Mouse (Mus musculus) forebrain, embryonic 14.5 days (tissue): ENCODE measurements around the gene Lmo1. TPM values are rescaled to one million over a fixed set of nuclear protein-coding genes. Genes with fewer than 3 reads are reported as not detected.
A peak's percentile ranks its signal among the peaks of the same experiment; 100 is the strongest.
"Not testable (repeated sequence)": the region's sequence is repeated elsewhere in the genome, so short reads cannot be mapped to it uniquely, and the experiment has no call there.

ENCODE experiments used
- ATAC-seq: fragments of 200-750 bp; cut with Nextera tagmentation; 2 replicates; pipeline ENCODE4 v1.8.0; 2017; ENCODE audit warnings: mild to moderate bottlenecking, moderate library complexity
- DNase-seq: peaks from one replicate; pipeline ENCODE4 v3.0.0-alpha.2; 2015; ENCODE audit warnings: low spot score
- H3K27ac ChIP-seq: fragments of 300-500 bp; sonication (generic); 2 replicates; pipeline ENCODE4 v1.5.1; 2014; ENCODE audit warnings: low read depth, mild to moderate bottlenecking, control low read depth, low read length, moderate library complexity
- H3K27me3 ChIP-seq: fragments of 300-500 bp; sonication (generic); replicated peaks from 2 replicates; pipeline ENCODE4 v1.6.1; 2014; ENCODE audit warnings: low read length, control low read depth, mixed read lengths; ENCODE audit not compliant: control insufficient read depth, insufficient read depth
- H3K36me3 ChIP-seq: fragments of 300-500 bp; sonication (generic); 2 replicates; pipeline ENCODE4 v1.6.1; 2014; ENCODE audit warnings: low read length, control low read depth; ENCODE audit not compliant: control insufficient read depth, insufficient read depth
- H3K4me1 ChIP-seq: fragments of 300-500 bp; sonication (generic); 2 replicates; pipeline ENCODE4 v1.6.1; 2014; ENCODE audit warnings: antibody characterized with exemption, low read length, control low read depth; ENCODE audit not compliant: control insufficient read depth, insufficient read depth
- H3K4me2 ChIP-seq: fragments of 300-500 bp; sonication (generic); 2 replicates; pipeline ENCODE4 v1.6.1; 2014; ENCODE audit warnings: mild to moderate bottlenecking, control low read depth, low read length
- H3K4me3 ChIP-seq: fragments of 300-500 bp; sonication (generic); 2 replicates; pipeline ENCODE4 v1.5.1; 2014; ENCODE audit warnings: low read depth, low read length, control low read depth
- H3K9ac ChIP-seq: fragments of 300-500 bp; sonication (generic); 2 replicates; pipeline ENCODE4 v1.6.1; 2014; ENCODE audit warnings: mild to moderate bottlenecking, low read length, control low read depth, moderate library complexity
- H3K9me3 ChIP-seq: fragments of 300-500 bp; sonication (generic); replicated peaks from 2 replicates; pipeline ENCODE4 v1.6.1; 2016; ENCODE audit warnings: low read length, control low read depth, mixed read lengths; ENCODE audit not compliant: control insufficient read depth
- WGBS: fragments of 180-500 bp; shearing (Covaris S2); extraction: QIAGEN DNeasy Blood & Tissue Kit; methylation state at CpG from one replicate; pipeline ENCODE4 v1.1.7; 2014; 5-methylcytosine and 5-hydroxymethylcytosine counted together
- polyA plus RNA-seq: library from polyadenylated mRNA; unstranded; fragments of >200 nt; fragmentation: Nextera tagmentation; extraction: Ambion mirVana; gene quantifications from 2 replicates; pipeline ENCODE4 v1.2.1, GENCODE M21; 2014

Lmo1 gene
- polyA plus RNA-seq, 1 experiment from 2014 or later, result 72.5 TPM

GRCm38 (mm10) chr7:109104894-109105293, 70.1 kb downstream of the Lmo1 start:
- 83% methylated on average over 1 of the region's 1 CpGs for WGBS
- DNase-seq, result no peak

DNA sequence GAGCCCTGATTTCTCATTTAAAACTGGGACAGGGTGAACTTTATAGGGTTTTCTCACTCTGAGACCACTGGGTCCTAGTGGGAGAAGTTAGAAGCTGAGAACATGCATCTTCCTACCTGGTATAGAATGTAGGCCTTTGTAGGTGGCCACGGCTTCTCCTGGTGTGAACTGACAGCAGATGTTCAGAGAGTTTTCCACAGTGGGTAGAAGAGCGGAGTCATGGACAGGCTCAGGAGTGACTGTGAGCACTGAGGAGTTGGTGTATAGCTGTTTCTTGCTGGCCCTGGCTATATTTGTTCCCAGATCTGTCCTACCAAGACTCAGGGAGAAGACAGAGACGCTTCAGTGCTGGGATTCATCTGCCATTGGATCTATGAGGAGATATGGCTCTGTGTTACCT, 73.8 kb downstream of the Lmo1 start:
- no peaks in the 10 kb centered on the region for H3K36me3 ChIP-seq
- no peak overlapping the region for H3K4me2 ChIP-seq
- no peaks in the 10 kb centered on the region for H3K9me3 ChIP-seq
- 84% methylated on average over 3 of the region's 3 CpGs for WGBS
- H3K27me3 ChIP-seq, result no peaks in the 10 kb centered on the region
- no peak overlapping the region for H3K4me3 ChIP-seq
- ATAC-seq (no peak), DNase-seq (no peak)
- no peak overlapping the region for H3K9ac ChIP-seq
- H3K27ac ChIP-seq, result no peak overlapping the region
- no peaks in the 10 kb centered on the region for H3K4me1 ChIP-seq

More at GRCm38 (mm10) chr7:109104894-109105293, 70.1 kb downstream of the Lmo1 start:
- Histone ChIP-seq H3K27me3 (no peaks in the 10 kb centered on the region), H3K4me1 (peaks cover 1% of the 10 kb centered on the region; the same call in 1 of the 2 replicates), H3K27ac (no peak overlapping the region), H3K4me2 (no peak overlapping the region), H3K9me3 (no peaks in the 10 kb centered on the region), H3K36me3 (no peaks in the 10 kb centered on the region), H3K9ac (no peak overlapping the region), H3K4me3 (no peak overlapping the region)
- ATAC-seq, result no peak

DNA sequence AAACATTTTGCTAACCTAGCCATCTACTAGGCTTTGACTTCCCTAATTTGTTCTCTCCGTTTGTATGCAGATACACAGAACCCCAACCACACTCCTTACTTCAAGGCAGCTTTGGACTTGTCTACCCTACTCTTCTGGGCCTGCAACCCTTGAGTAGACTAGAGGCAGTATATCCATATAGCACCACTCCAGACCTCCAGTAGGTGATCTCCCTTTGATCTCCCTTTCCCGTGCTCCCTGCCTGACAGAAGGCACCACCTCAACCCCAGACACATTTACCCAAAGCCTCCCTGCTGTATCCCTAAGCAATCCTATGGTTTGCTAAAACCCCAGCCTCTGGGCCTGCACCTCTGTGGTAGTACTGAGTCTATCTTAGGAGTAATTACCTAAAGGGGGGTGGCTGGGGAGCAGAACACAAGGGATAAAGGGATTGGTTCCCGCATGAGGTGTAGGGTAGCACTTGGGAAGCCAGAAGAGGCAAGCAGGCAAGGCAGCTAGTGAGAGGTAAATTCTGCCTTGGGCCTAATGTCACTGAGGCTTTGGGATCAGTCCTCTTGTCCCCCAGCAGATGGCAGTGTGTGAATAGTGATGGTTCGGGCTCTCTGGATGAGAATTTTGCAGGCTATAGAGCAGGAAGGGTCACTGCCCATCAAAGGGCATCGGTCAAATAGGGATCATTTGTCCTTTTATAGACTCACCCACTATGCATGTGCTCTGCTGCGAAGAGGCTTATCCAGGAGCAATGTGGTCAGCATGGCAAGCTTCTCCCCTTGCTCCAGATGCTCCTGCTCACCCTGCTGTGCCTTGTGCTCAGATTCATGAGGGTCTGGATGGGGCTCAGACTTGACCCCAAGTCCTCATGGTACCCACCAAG, 76.6 kb downstream of the Lmo1 start:
- ATAC-seq, result peak; percentile 72

DNA sequence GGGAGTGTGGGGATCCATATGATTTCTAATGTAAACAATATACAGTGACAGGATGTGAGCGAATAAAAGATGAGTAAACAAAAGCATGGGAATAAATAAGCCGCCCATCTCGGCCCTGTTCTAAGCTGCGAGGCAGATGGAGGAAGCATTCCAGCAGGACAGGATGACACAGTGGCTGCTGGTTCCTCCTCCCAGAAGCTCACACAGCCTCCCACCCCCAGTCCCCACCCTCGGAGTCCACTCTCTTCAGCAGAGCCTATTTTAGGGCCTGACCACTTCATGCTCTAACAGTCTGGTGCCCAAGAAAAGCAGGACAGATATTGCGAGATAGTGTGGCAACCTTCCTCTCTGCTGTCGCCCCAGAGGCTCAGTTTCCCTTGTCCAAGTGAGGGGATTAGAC, 77.8 kb downstream of the Lmo1 start:
- H3K27me3 ChIP-seq, result no peaks in the 10 kb centered on the region
- no peak overlapping the region for H3K27ac ChIP-seq
- H3K4me2 ChIP-seq, result no peak overlapping the region
- DNase-seq (no peak), ATAC-seq (no peak)
- 76% methylated on average over 7 of the region's 7 CpGs for WGBS
- no peak overlapping the region for H3K4me3 ChIP-seq
- H3K36me3 ChIP-seq, result no peaks in the 10 kb centered on the region
- H3K4me1 ChIP-seq, result no peaks in the 10 kb centered on the region
- H3K9me3 ChIP-seq, result no peaks in the 10 kb centered on the region
- no peak overlapping the region for H3K9ac ChIP-seq

More for the DNA sequence above, 76.6 kb downstream of the Lmo1 start:
- Histone ChIP-seq H3K4me2 (no peak overlapping the region), H3K27ac (no peak overlapping the region), H3K9ac (no peak overlapping the region), H3K4me3 (no peak overlapping the region), H3K4me1 (no peaks in the 10 kb centered on the region), H3K9me3 (no peaks in the 10 kb centered on the region), H3K36me3 (no peaks in the 10 kb centered on the region), H3K27me3 (no peaks in the 10 kb centered on the region)
- WGBS, result 22% methylated on average over 6 of the region's 6 CpGs
- peak; percentile 80 for DNase-seq

DNA sequence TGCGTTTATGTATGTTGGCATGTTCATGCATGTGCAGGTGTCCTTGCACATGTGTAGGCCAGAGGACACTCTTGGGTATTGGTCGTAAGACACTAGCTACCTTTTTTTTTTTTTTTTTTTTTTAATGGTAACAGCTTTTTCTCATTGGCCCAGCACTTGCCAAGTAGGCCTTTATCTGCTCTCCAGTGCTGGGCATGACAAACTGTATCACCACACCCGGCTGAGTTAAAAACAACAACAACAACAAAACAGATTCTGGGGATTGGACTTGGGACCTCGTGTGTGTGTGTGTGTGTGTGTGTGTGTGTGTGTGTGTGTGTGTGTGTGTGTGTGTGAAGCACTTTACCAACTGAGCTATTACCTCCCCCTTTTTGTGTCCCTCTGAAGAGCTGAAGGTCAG, 78.4 kb downstream of the Lmo1 start:
- Histone ChIP-seq H3K9me3 (no peaks in the 10 kb centered on the region), H3K9ac (no peak overlapping the region), H3K4me1 (no peaks in the 10 kb centered on the region), H3K27ac (no peak overlapping the region), H3K4me3 (no peak overlapping the region), H3K27me3 (no peaks in the 10 kb centered on the region), H3K4me2 (no peak overlapping the region), H3K36me3 (no peaks in the 10 kb centered on the region)
- whole genome bisulfite sequencing, result 86% methylated on average over 4 of the region's 4 CpGs
- no peak for DNase-seq
- no peak for ATAC-seq

- Histone ChIP-seq H3K4me3 (no peak overlapping the region), H3K27ac (no peak overlapping the region), H3K4me2 (no peak overlapping the region), H3K9me3 (no peaks in the 10 kb centered on the region), H3K27me3 (no peaks in the 10 kb centered on the region), H3K36me3 (no peaks in the 10 kb centered on the region), H3K9ac (no peak overlapping the region), H3K4me1 (no peaks in the 10 kb centered on the region)
- DNase-seq (no peak), ATAC-seq (no peak)
- WGBS, result 83% methylated on average over 7 of the region's 7 CpGs
These were observed 80.7 kb downstream of the Lmo1 start for GRCm38 (mm10) chr7:109094294-109094693.

GRCm38 (mm10) chr7:109091316-109091715, 83.7 kb downstream of the Lmo1 start:
- DNase-seq, H3K4me1 ChIP-seq, H3K27ac ChIP-seq, H3K36me3 ChIP-seq, ATAC-seq, H3K4me3 ChIP-seq, H3K9me3 ChIP-seq, H3K4me2 ChIP-seq, H3K9ac ChIP-seq, H3K27me3 ChIP-seq: not testable (repeated sequence)
- WGBS, result 90% methylated on average over 2 of the region's 2 CpGs

Other genes with a start within 250 kb of the Lmo1 start
- gene Nlrp10, start 245.0 kb downstream of the Lmo1 start, polyA plus RNA-seq, result not detected in 2 replicates
- gene Eif3f, start 240.8 kb downstream of the Lmo1 start, polyA plus RNA-seq, result 70.8 and 91.0 TPM in 2 replicates
- 28.6 and 35.1 TPM in 2 replicates for gene Tub, start 224.9 kb downstream of the Lmo1 start, polyA plus RNA-seq
- gene Ric3, start 91.9 kb downstream of the Lmo1 start, polyA plus RNA-seq, result 27.2 and 29.1 TPM in 2 replicates